Comparison of ENCODE assay signal across 8 mouse cellular contexts in genomic region chr6:83456984-83457810, GRCm38 (mm10). TPM values are rescaled to one million over a fixed set of nuclear protein-coding genes. Genes with fewer than 3 reads are reported as not detected.
DNase-seq lines count a peak whose midpoint lies in the region; ATAC-seq and TF ChIP-seq lines count a peak whose summit lies in the region.

No protein-coding gene starts in this region.

- H3K27me3 ChIP-seq in thymus, adult 2 months (ENCODE audit: control insufficient read depth, insufficient read depth, low read length) = no peaks in the 10 kb centered on the region
- H3K27me3 ChIP-seq in forebrain, embryonic 14.5 days (replicated peaks; ENCODE audit: control insufficient read depth, insufficient read depth, low read length) = no peaks in the 10 kb centered on the region
- peaks cover 8% of the 10 kb centered on the region for H3K27me3 ChIP-seq in midbrain, embryonic 10.5 days (ENCODE audit: low read depth, poor library complexity, severe bottlenecking)

- H3K9me3 ChIP-seq in forebrain, embryonic 14.5 days (replicated peaks; ENCODE audit: control insufficient read depth, low read length) = no peaks in the 10 kb centered on the region
- no peaks in the 10 kb centered on the region for H3K9me3 ChIP-seq in midbrain, embryonic 10.5 days (replicated peaks)

- no peaks in the 10 kb centered on the region for H3K36me3 ChIP-seq in thymus, adult 2 months (ENCODE audit: control insufficient read depth, insufficient read depth, low read length)
- H3K36me3 ChIP-seq in forebrain, embryonic 14.5 days (ENCODE audit: control insufficient read depth, insufficient read depth, low read length) = no peaks in the 10 kb centered on the region
- H3K36me3 ChIP-seq in midbrain, embryonic 10.5 days = peaks cover 26% of the 10 kb centered on the region

- H3K9ac ChIP-seq in forebrain, embryonic 14.5 days (ENCODE audit: low read length) = peak overlapping the region; percentile 98

- TF ChIP-seq POLR2A in thymus, adult 2 months (IDR thresholded peaks at IDR 0.05; ENCODE audit: control insufficient read depth, extremely low read depth, insufficient read depth, low read length, poor library complexity) = no peak

- peaks cover 34% of the 10 kb centered on the region for H3K4me1 ChIP-seq in thymus, adult 2 months (replicated peaks; ENCODE audit: control insufficient read depth, insufficient read depth, low read length)
- H3K4me1 ChIP-seq in forebrain, embryonic 14.5 days (ENCODE audit: control insufficient read depth, insufficient read depth, low read length) = peaks cover 32% of the 10 kb centered on the region
- H3K4me1 ChIP-seq in midbrain, embryonic 10.5 days = peaks cover 68% of the 10 kb centered on the region

- peak overlapping the region; percentile 62 for H3K4me3 ChIP-seq in thymus, adult 2 months (ENCODE audit: control insufficient read depth, insufficient read depth, low read length)
- H3K4me3 ChIP-seq in forebrain, embryonic 14.5 days (ENCODE audit: low read depth, low read length) = peak overlapping the region; percentile 84
- H3K4me3 ChIP-seq in midbrain, embryonic 10.5 days = peak overlapping the region; percentile 92

- peak overlapping the region; percentile 97 for H3K4me2 ChIP-seq in forebrain, embryonic 14.5 days (ENCODE audit: low read length)

- DNase-seq in thymus, adult 2 months = no peak
- no peak for DNase-seq in thymus, postnatal 36 days
- DNase-seq in forebrain, embryonic 14.5 days (ENCODE audit: low spot score) = no peak
- DNase-seq in kidney, postnatal 36 days = peak; percentile 74 to 76
- peak; percentile 83 for DNase-seq in midbrain, embryonic 10.5 days (ENCODE audit: low spot score)
- DNase-seq in spleen, postnatal 14 days (ENCODE audit: low spot score in 2 of 2) = no peak
- no peak for DNase-seq in adrenal gland, postnatal 36 days

- H3K27ac ChIP-seq in thymus, adult 2 months (ENCODE audit: control insufficient read depth, insufficient read depth, low read length) = no peak overlapping the region
- H3K27ac ChIP-seq in forebrain, embryonic 14.5 days (ENCODE audit: low read depth, low read length) = peak overlapping the region; percentile 97
- H3K27ac ChIP-seq in midbrain, embryonic 10.5 days (replicated peaks) = peak overlapping the region; percentile 100

- ATAC-seq in forebrain, embryonic 14.5 days = no peak; the same call in 1 of the 2 replicates
- no peak for ATAC-seq in activated CD4-positive, CD25-positive, alpha-beta regulatory T cell, adult 4 months

- no peak for TF ChIP-seq CTCF in thymus, adult 2 months (IDR thresholded peaks at IDR 0.05; ENCODE audit: borderline replicate concordance, control insufficient read depth, extremely low read depth, insufficient read depth, low read length, poor library complexity)

- WGBS in thymus, adult 2 months = 13% methylated on average over 33 of the region's 33 CpGs
- WGBS in forebrain, embryonic 14.5 days = 5% methylated on average over 33 of the region's 33 CpGs
- 3% methylated on average over 33 of the region's 33 CpGs for WGBS in midbrain, embryonic 10.5 days

RNA-seq across cellular contexts. Expression of gene Tet3, which starts 1.7 kb away (rescaled TPM):
- 32.6 and 43.3 TPM in 2 replicates for polyA plus RNA-seq in thymus, adult 2 months (2012; rRNA removed)
- polyA plus RNA-seq in forebrain, embryonic 14.5 days (2014; fragmentation: Nextera tagmentation; extraction: Ambion mirVana) = 34.9 and 49.5 TPM in 2 replicates
- 45.1 and 51.0 TPM in 2 replicates for polyA plus RNA-seq in midbrain, embryonic 10.5 days (2016; fragmentation: Nextera tagmentation; extraction: Ambion mirVana)
- polyA plus RNA-seq in activated CD4-positive, CD25-positive, alpha-beta regulatory T cell, adult 4 months (2017; shearing (Covaris generic)) = 10 to 100 TPM; 17.2 to 23.9 TPM
- 10 to 100 TPM; 25.2 to 38.5 TPM for total RNA-seq in adrenal gland, postnatal 36 days (2021)

RNA-seq across cellular contexts. Expression of gene Dguok, which starts 49.6 kb away (rescaled TPM):
- polyA plus RNA-seq in thymus, adult 2 months (2012; rRNA removed) = 52.1 and 65.4 TPM in 2 replicates
- polyA plus RNA-seq in forebrain, embryonic 14.5 days (2014; fragmentation: Nextera tagmentation; extraction: Ambion mirVana) = 63.9 and 71.1 TPM in 2 replicates
- polyA plus RNA-seq in midbrain, embryonic 10.5 days (2016; fragmentation: Nextera tagmentation; extraction: Ambion mirVana) = 60.3 and 61.7 TPM in 2 replicates
- polyA plus RNA-seq in activated CD4-positive, CD25-positive, alpha-beta regulatory T cell, adult 4 months (2017; shearing (Covaris generic)) = 10 to 100 TPM; 65.1 to 79.0 TPM
- 10 to 100 TPM; 44.5 to 47.5 TPM for total RNA-seq in adrenal gland, postnatal 36 days (2021)

Comparison
In these comparisons a context has a peak if more than half of its experiments do, and no peak if none do; other contexts are left out.
1. DNase-seq: peak in kidney, postnatal 36 days (2 of 2) and midbrain, embryonic 10.5 days (single experiment); none in thymus, adult 2 months (single experiment), thymus, postnatal 36 days (0 of 2), forebrain, embryonic 14.5 days (single experiment), spleen, postnatal 14 days (0 of 2) and adrenal gland, postnatal 36 days (0 of 2).
2. Peak in every context shown above with its lines, with median percentiles within 50 percentile points of each other: H3K4me3 ChIP-seq.